Mouse (Mus musculus) splenic B cell, adult 2 months (primary cell): ENCODE measurements around the gene Zfp526.

Experiments used
- DNase-seq: peaks from one replicate; pipeline ENCODE4 v3.0.0-alpha.2; 2011; ENCODE audit warnings: low read depth, low spot score
- H3K27me3 ChIP-seq: 2 replicates; pipeline ENCODE4 v1.6.1; 2012; ENCODE audit warnings: mild to moderate bottlenecking, low read length, moderate library complexity, mixed read lengths; ENCODE audit not compliant: control insufficient read depth, poor library complexity, insufficient read depth, severe bottlenecking
- H3K36me3 ChIP-seq: 2 replicates; pipeline ENCODE4 v1.6.1; 2012; ENCODE audit warnings: mild to moderate bottlenecking, low read length, moderate library complexity, mixed read lengths; ENCODE audit not compliant: control insufficient read depth, poor library complexity, insufficient read depth, severe bottlenecking

Zfp526 gene

GRCm38 (mm10) chr7:25274996-25275395, 53.8 kb downstream of the Zfp526 start:
- no peak for DNase-seq
- H3K36me3 ChIP-seq, result peaks cover 3% of the 10 kb centered on the region

DNA sequence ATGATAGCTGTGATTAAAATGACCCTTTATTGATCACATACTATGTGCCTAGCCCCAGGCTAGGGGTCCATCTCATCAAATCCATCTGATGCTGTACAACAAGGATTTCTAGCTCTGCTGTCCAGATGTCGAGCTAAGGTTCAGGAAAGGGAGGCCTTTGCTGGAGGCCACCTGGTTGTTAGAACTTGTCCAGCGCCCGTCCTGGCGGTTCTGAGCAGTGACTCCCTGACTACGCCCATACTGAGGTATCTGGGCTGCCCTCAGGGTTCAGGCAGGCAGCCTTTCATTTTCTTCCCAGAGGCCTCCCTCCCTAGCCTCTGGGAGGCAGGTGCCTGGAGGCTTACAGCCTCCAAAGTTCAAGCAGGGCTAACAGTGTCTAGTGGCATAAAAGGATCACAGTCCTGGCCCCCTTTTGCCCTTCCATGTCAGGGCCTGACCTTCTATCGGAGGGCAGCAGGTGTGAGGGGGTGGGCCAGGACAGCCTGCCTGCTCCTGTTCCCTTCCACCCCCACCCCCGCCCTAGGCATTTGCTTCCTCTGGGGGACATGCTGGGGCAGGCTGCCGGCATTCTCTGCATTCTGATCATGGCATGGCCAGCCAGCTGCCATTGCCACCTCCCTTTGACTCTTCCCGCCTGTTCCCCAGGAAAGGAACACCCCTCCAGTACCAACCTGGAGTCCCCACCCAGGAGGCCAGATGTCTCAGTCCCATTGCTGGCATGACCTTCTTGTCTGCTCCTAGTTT, 54.5 kb downstream of the Zfp526 start:
- H3K27me3 ChIP-seq, result no peaks in the 10 kb centered on the region

More at GRCm38 (mm10) chr7:25274996-25275395, 53.8 kb downstream of the Zfp526 start:
- H3K27me3 ChIP-seq, result no peaks in the 10 kb centered on the region

More for the DNA sequence above, 54.5 kb downstream of the Zfp526 start:
- peaks cover 3% of the 10 kb centered on the region for H3K36me3 ChIP-seq
- no peak for DNase-seq
